Mouse (Mus musculus): ENCODE measurements at regions not wholly inside any gene's neighbourhood (a gene's known extent, or its start where the extent isn't known, plus 50 kb on each side); places are given as distances from the start of the nearest gene placed in this dataset.

DNA sequence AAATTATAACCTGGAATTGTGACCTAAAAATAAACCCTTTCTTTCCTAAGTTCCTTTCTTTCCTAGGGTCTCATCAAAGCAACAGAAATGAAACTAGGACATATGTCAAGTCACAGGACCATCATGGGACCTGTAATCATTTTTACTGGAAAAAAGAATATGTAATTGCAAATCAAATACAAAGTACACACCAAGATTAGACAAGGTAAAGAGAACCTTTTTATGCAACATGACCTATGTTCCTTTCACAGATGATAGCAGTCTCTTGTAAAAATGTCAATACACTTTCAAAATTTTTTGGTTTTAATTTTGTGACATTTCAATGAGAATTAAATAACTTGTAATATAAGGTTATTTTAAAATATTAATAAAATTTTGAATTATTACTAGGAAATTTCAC lies 175.7 kb upstream of the A1bg start:
- no peak overlapping the region for H3K9ac ChIP-seq (ENCODE audit: low read depth, low read length)
- no peak overlapping the region for H3K4me2 ChIP-seq (replicated peaks; ENCODE audit: low read depth, low read length)
- H3K9me3 ChIP-seq (ENCODE audit: control insufficient read depth, low read length): no peaks in the 10 kb centered on the region
- no peaks in the 10 kb centered on the region for H3K27me3 ChIP-seq (ENCODE audit: control insufficient read depth, insufficient read depth, low read length)
- no peak for DNase-seq (ENCODE audit: low spot score)
- H3K36me3 ChIP-seq (ENCODE audit: control insufficient read depth, insufficient read depth, low read length): no peaks in the 10 kb centered on the region
- no peak overlapping the region for H3K4me3 ChIP-seq (ENCODE audit: low read depth, low read length)
- H3K4me1 ChIP-seq (replicated peaks; ENCODE audit: control insufficient read depth, insufficient read depth, low read length): no peaks in the 10 kb centered on the region
- ATAC-seq (ENCODE audit: low FRiP score): no peak
- no peak overlapping the region for H3K27ac ChIP-seq (ENCODE audit: low read depth, low read length)

DNA sequence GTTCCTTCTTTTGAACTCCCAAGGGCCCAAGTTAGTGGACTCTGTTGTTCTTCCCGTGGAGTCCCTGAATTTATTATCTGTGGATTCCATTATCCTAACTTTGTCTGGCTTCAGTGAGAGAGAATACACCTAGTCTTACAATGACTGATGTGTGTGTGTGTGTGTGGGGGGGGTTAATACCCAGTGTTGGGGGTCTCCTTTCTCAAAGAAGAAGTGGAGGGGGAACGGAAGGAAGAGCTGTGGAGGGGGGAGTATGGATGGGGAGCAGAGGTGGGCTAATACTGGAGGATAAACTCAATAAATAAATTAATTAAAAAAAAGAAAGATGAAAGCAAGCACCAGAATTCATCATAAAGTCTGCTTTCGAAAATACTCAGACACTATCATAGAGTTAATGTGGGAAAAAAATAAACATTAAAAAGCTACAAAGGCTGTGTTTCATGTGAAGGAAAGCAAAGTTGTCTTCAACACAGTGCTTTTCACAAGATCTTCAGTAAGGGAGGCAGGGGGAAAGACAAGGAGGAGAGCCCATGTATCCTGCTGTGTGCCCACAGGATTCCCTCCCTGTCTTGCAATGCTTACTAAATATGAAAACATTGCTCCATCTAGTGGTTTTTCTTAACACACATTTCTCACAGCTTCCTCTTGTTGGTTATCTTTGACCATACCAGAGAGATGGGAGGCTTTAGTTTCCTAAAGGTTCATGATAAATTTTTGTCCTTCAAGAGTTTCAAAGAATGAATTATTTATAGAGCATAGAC lies 173.4 kb upstream of the A1bg start:
- Histone ChIP-seq H3K27me3 (ENCODE audit: control insufficient read depth, insufficient read depth, low read length) (no peaks in the 10 kb centered on the region), H3K27ac (ENCODE audit: low read depth, low read length) (no peak overlapping the region), H3K4me2 (replicated peaks; ENCODE audit: low read depth, low read length) (no peak overlapping the region), H3K9ac (ENCODE audit: low read depth, low read length) (no peak overlapping the region), H3K9me3 (ENCODE audit: control insufficient read depth, low read length) (no peaks in the 10 kb centered on the region), H3K4me3 (ENCODE audit: low read depth, low read length) (no peak overlapping the region), H3K36me3 (ENCODE audit: control insufficient read depth, insufficient read depth, low read length) (no peaks in the 10 kb centered on the region), H3K4me1 (replicated peaks; ENCODE audit: control insufficient read depth, insufficient read depth, low read length) (no peaks in the 10 kb centered on the region)
- WGBS: 45% methylated on average over 3 of the region's 3 CpGs
- ATAC-seq (ENCODE audit: low FRiP score) (peak; percentile 40; the same call in 1 of the 2 replicates), DNase-seq (ENCODE audit: low spot score) (peak; percentile 43)

GRCm38 (mm10) chr15:61055017-61055609 lies 132.3 kb upstream of the A1bg start:
- H3K4me1 ChIP-seq (replicated peaks; ENCODE audit: control insufficient read depth, insufficient read depth, low read length): no peaks in the 10 kb centered on the region
- ATAC-seq (ENCODE audit: low FRiP score) (peak; percentile 61; the same call in 1 of the 2 replicates), DNase-seq (ENCODE audit: low spot score) (no peak)

DNA sequence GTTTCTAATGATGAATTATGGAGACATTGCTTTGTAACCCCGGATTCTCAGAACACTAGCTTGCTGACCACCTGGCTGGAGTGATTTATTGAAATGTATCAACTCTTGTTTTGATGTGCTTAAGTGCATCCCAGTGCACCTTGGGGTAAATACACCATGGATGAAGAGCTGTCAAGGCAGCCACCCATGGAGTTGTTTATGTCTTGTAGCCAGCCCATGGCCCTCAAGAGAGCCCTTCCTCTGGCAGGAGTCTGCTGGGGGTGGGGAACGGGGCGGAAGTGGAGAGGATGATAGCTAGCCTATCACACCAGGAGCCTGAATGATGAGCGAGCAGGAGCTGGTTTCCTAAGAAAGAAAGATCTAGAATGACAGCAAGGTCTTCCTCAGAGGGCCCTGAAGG lies 128.6 kb upstream of the A1bg start:
- ATAC-seq (ENCODE audit: low FRiP score) (no peak), DNase-seq (ENCODE audit: low spot score) (no peak)
- Histone ChIP-seq H3K27me3 (ENCODE audit: control insufficient read depth, insufficient read depth, low read length) (no peaks in the 10 kb centered on the region), H3K9me3 (ENCODE audit: control insufficient read depth, low read length) (no peaks in the 10 kb centered on the region), H3K4me2 (replicated peaks; ENCODE audit: low read depth, low read length) (no peak overlapping the region), H3K9ac (ENCODE audit: low read depth, low read length) (no peak overlapping the region), H3K36me3 (ENCODE audit: control insufficient read depth, insufficient read depth, low read length) (no peaks in the 10 kb centered on the region), H3K4me3 (ENCODE audit: low read depth, low read length) (no peak overlapping the region), H3K27ac (ENCODE audit: low read depth, low read length) (no peak overlapping the region), H3K4me1 (replicated peaks; ENCODE audit: control insufficient read depth, insufficient read depth, low read length) (no peaks in the 10 kb centered on the region)
- WGBS: 45% methylated on average over 4 of the region's 4 CpGs

More at GRCm38 (mm10) chr15:61055017-61055609, 132.3 kb upstream of the A1bg start:
- Histone ChIP-seq H3K27ac (ENCODE audit: low read depth, low read length) (no peak overlapping the region), H3K27me3 (ENCODE audit: control insufficient read depth, insufficient read depth, low read length) (no peaks in the 10 kb centered on the region), H3K4me3 (ENCODE audit: low read depth, low read length) (no peak overlapping the region), H3K9me3 (ENCODE audit: control insufficient read depth, low read length) (no peaks in the 10 kb centered on the region), H3K4me2 (replicated peaks; ENCODE audit: low read depth, low read length) (no peak overlapping the region), H3K9ac (ENCODE audit: low read depth, low read length) (no peak overlapping the region), H3K36me3 (ENCODE audit: control insufficient read depth, insufficient read depth, low read length) (no peaks in the 10 kb centered on the region)
- 65% methylated on average over 7 of the region's 7 CpGs for whole genome bisulfite sequencing

- H3K27ac ChIP-seq (ENCODE audit: low read depth, low read length): no peak overlapping the region
- H3K9ac ChIP-seq (ENCODE audit: low read depth, low read length): no peak overlapping the region
- no peaks in the 10 kb centered on the region for H3K36me3 ChIP-seq (ENCODE audit: control insufficient read depth, insufficient read depth, low read length)
- H3K9me3 ChIP-seq (ENCODE audit: control insufficient read depth, low read length): no peaks in the 10 kb centered on the region
- 68% methylated on average over 3 of the region's 3 CpGs for WGBS
- ATAC-seq (ENCODE audit: low FRiP score): no peak
- H3K4me1 ChIP-seq (replicated peaks; ENCODE audit: control insufficient read depth, insufficient read depth, low read length): no peaks in the 10 kb centered on the region
- no peaks in the 10 kb centered on the region for H3K27me3 ChIP-seq (ENCODE audit: control insufficient read depth, insufficient read depth, low read length)
- no peak overlapping the region for H3K4me3 ChIP-seq (ENCODE audit: low read depth, low read length)
- no peak overlapping the region for H3K4me2 ChIP-seq (replicated peaks; ENCODE audit: low read depth, low read length)
- no peak for DNase-seq (ENCODE audit: low spot score)
These were observed 86.7 kb upstream of the A1bg start for GRCm38 (mm10) chr15:61009509-61009908.

- no peak overlapping the region for H3K4me2 ChIP-seq (replicated peaks; ENCODE audit: low read depth, low read length)
- no peaks in the 10 kb centered on the region for H3K36me3 ChIP-seq (ENCODE audit: control insufficient read depth, insufficient read depth, low read length)
- no peaks in the 10 kb centered on the region for H3K9me3 ChIP-seq (ENCODE audit: control insufficient read depth, low read length)
- no peak overlapping the region for H3K9ac ChIP-seq (ENCODE audit: low read depth, low read length)
- H3K27me3 ChIP-seq (ENCODE audit: control insufficient read depth, insufficient read depth, low read length): no peaks in the 10 kb centered on the region
- H3K4me1 ChIP-seq (replicated peaks; ENCODE audit: control insufficient read depth, insufficient read depth, low read length): no peaks in the 10 kb centered on the region
- 85% methylated on average over 3 of the region's 3 CpGs for WGBS
- ATAC-seq (ENCODE audit: low FRiP score) (no peak), DNase-seq (ENCODE audit: low spot score) (no peak)
- no peak overlapping the region for H3K27ac ChIP-seq (ENCODE audit: low read depth, low read length)
- no peak overlapping the region for H3K4me3 ChIP-seq (ENCODE audit: low read depth, low read length)
These were observed 84.7 kb upstream of the A1bg start for GRCm38 (mm10) chr15:61007461-61008059.

- Histone ChIP-seq H3K36me3 (ENCODE audit: control insufficient read depth, insufficient read depth, low read length) (no peaks in the 10 kb centered on the region), H3K9ac (ENCODE audit: low read depth, low read length) (no peak overlapping the region), H3K9me3 (ENCODE audit: control insufficient read depth, low read length) (no peaks in the 10 kb centered on the region), H3K4me2 (replicated peaks; ENCODE audit: low read depth, low read length) (no peak overlapping the region), H3K4me1 (replicated peaks; ENCODE audit: control insufficient read depth, insufficient read depth, low read length) (no peaks in the 10 kb centered on the region), H3K27ac (ENCODE audit: low read depth, low read length) (no peak overlapping the region), H3K27me3 (ENCODE audit: control insufficient read depth, insufficient read depth, low read length) (no peaks in the 10 kb centered on the region), H3K4me3 (ENCODE audit: low read depth, low read length) (no peak overlapping the region)
- DNase-seq (ENCODE audit: low spot score) (no peak), ATAC-seq (ENCODE audit: low FRiP score) (no peak)
- 80% methylated on average over 4 of the region's 4 CpGs for WGBS
These were observed 83.8 kb upstream of the A1bg start for GRCm38 (mm10) chr15:61006608-61007007.

GRCm38 (mm10) chr15:60993971-60994690 lies 71.3 kb upstream of the A1bg start:
- H3K9me3 ChIP-seq (ENCODE audit: control insufficient read depth, low read length): no peaks in the 10 kb centered on the region
- H3K27ac ChIP-seq (ENCODE audit: low read depth, low read length): no peak overlapping the region
- no peaks in the 10 kb centered on the region for H3K36me3 ChIP-seq (ENCODE audit: control insufficient read depth, insufficient read depth, low read length)
- no peak overlapping the region for H3K9ac ChIP-seq (ENCODE audit: low read depth, low read length)
- WGBS: 84% methylated on average over 4 of the region's 4 CpGs
- no peak overlapping the region for H3K4me3 ChIP-seq (ENCODE audit: low read depth, low read length)
- no peaks in the 10 kb centered on the region for H3K27me3 ChIP-seq (ENCODE audit: control insufficient read depth, insufficient read depth, low read length)
- no peaks in the 10 kb centered on the region for H3K4me1 ChIP-seq (replicated peaks; ENCODE audit: control insufficient read depth, insufficient read depth, low read length)
- no peak for DNase-seq (ENCODE audit: low spot score)
- no peak overlapping the region for H3K4me2 ChIP-seq (replicated peaks; ENCODE audit: low read depth, low read length)
- no peak for ATAC-seq (ENCODE audit: low FRiP score)
